Mouse (Mus musculus) spleen, adult 12 weeks (tissue): ENCODE data around the gene Plscr2.

Source experiments
- DNase-seq: peaks from one replicate; pipeline ENCODE4 v3.0.0; 2022; ENCODE audit warnings: low spot score

Plscr2 gene

DNA sequence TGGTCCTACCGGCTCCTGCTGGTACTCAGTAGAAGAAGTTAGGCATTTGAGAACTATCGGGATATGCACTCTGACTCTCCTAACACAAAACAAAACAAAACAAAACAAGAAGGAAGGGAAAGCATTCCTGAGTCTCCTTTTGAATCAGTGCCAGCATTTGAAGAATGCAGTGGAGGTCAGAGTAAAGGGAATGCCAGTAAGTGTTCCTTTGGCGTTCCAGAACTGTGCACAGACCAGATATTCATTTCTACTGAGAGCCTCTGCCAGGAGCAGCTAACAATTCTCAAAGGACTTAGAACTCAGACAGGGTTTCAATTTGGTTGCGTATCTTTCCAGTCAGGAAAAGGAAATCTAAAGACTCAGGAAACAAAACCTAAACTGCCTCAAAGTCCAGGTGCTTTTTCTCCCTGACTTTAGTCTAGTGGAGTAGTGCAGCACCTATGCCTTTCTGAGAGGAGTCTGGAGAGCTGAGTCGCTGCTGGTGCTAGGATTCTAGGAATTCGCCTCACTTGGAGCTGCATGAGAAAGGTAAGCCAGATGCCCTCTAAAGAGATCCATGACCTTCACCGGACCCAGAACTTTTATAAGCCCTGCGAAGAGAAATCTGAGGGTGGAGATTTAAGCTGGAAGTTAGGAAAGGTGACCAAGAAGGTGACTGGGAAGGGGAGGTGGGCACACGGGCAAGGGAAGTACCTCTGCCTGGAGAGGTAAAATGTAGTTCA lies at the start of gene Plscr2:
Plscr2 (plus strand) TSS at position 117 of the 722 bp plus-strand sequence.
- DNase-seq, result no peak

DNA sequence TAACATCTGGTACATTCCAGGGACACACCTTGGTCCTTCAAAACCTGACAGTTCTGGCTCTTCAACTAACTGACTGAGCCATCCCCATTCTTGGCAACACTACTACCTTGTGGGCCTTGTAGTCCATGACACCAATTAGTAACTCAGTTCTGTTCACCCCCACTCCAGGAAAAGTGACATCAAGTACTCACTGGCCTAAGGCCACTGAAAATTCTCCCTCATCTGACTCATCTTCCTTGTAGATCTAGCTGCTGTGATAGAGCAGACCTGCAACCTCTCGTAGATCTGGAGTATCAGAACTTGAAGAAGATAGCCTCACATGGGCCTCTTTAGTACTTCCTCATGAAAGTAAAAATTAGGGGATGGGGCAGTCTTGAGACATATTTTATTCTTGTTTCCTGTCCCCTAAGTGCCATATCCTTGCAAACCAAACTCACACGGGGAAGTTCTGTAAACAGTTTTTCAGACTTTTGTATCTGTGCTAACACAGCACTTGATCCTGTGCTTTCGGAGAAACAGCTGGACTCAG lies 49.2 kb upstream of the Plscr2 start:
- no peak for DNase-seq

DNA sequence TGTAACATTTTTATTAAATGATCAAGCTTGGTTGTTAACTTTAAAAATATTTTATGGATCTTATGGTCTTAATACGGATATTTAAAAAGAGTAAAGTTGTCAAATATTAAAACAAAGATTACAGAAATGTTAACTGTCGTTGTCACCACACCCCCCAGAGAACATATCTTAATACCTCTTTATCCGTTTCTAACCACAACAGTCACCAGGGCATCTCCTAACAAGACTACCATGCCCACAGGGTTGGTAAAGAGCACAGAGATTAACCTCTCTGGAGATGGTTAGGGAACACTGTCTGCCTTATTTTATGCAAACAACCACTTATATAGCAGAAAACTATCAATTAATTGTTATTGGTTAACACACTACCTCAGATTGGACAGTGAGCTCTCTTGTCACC lies 48.6 kb upstream of the Plscr2 start:
- DNase-seq, result no peak

DNA sequence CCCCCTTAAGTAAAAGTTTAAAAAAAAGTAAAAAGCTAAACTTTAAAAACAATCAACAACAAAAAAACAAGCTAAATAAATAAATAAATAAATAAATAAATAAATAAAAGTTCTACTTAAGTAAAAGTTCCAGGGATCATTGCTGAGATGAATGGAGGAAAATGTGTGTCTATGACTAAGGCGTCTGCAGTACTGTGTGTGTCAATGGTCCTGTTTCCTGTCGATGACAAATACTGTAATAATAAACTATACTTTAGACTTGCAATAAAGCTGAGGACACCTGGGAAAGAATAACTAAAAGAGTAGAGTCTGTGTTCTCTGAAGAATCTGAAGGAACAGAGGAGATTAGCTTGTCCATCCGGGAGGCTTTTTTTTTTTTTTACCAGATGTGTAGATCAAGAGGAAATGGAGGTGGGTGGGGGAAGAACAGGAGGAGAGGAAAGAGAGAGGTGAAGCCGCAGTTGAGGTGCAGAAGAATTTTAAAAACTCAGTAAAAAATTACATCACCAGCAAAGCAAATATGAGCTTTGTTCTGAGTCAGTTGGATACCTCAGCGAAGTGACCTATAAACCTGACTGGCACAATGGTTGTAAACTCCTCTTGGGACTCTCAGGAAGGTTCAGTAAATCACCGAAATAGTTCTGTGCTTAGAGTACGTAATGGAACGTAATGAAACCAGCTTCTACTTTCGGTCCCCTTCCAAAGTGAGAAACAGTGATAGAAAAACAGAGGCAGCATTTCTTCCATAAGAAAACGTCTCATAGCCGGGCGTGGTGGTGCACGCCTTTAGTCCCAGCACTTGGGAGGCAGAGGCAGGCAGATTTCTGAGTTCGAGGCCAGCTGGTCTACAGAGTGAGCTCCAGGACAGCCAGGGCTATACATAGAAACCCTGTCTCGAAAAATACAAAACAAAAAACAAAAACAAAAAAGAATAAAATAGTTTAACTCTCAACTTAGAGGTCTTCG lies 46.3 kb upstream of the Plscr2 start:
- no peak for DNase-seq

DNA sequence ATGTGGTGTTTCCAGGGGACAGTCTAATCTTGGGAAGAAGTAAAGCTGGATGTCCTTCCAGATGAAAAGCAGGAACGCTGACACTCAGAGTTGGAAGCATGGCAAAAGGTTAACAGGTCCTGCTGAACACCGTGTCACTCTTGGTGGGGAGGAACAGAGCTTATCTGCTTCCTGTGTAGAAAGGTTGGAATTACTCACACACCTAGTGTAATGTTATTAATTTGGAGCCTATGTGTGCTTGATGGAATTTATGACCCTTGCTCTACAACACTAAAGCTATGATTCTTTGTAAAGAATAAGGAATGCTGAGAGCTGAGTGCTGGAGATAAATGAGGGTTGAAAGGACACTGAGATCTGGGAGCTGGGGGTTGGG lies 45.6 kb upstream of the Plscr2 start:
- DNase-seq, result no peak

DNA sequence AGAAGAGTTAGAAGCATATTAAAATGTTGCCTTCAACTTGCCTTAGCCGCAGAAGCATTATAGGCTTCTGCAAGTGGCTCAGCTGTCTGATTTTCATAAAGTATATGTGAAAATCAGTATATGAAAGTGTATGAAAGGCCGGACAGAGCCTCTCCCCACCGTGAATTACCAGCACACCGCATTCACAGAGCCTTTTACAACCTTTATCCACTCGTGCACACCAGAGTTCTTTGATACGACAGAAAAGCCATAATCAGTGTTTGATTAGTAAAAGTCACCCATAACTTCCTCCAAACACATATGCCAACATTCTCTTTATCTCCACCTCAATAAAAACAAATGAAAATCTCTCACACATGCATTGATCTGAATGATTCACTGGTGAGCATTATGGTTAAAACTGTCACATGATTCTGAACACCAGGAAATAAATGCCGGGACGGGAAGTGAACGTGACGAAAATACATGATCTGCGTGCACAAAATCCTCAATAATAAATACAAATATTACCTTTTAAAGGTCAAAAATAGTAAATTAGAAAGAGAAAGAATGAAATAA lies 40.4 kb upstream of the Plscr2 start:
- DNase-seq, result no peak

DNA sequence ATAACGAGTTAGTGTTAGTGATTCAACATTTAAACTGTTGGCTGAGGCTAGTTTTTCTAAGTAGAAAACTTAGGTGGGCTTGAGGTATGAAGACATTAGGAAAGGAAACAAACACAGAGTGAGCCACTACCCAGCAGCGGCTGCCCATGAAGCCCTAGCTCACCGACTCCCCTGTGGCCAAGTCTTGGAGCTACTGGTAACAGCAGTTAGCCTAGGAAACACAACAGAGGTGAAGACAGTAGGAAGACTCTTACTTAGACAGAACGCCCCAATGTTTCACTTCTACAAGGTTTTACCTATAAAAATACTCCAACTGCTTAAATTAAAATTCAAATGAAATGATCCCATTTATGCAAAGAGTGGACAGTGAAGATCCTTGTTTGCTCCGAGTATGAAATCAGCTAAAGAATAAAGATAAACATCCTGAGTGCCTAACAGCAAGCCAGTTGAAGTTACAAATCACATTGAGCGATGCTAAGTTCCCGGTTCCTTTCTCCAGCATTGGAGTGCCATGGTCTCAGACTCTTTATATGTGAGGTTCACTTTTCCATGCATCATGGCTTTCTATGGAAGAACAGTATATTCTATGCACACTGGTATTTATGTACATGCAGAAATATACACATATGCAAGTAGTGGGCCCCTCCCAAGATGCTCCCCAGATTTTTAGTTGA lies 26.5 kb upstream of the Plscr2 start:
- DNase-seq, result no peak

DNA sequence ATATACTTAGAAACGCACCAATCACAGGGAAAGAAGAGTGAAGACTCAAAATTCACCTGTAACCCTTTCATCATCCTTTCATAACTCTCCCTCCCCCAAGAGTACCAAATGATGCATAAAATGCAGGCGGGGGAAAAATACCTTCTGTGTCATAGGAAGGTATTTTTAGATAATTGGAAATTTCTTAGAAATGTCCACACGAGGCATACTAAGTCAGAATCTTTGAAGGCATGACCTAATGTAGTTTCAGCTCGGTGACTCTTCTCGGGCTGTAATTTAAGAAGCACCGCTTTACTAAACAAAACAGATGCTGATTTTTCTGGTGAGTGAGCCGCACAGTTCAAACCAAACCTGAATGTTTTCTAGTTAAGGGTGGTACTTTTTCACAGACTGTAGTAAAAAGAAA lies 26.0 kb upstream of the Plscr2 start, which contains the start of gene Plscr1:
Plscr1 (plus strand) TSS at position 304 of the 406 bp plus-strand sequence.
- DNase-seq, result no peak

DNA sequence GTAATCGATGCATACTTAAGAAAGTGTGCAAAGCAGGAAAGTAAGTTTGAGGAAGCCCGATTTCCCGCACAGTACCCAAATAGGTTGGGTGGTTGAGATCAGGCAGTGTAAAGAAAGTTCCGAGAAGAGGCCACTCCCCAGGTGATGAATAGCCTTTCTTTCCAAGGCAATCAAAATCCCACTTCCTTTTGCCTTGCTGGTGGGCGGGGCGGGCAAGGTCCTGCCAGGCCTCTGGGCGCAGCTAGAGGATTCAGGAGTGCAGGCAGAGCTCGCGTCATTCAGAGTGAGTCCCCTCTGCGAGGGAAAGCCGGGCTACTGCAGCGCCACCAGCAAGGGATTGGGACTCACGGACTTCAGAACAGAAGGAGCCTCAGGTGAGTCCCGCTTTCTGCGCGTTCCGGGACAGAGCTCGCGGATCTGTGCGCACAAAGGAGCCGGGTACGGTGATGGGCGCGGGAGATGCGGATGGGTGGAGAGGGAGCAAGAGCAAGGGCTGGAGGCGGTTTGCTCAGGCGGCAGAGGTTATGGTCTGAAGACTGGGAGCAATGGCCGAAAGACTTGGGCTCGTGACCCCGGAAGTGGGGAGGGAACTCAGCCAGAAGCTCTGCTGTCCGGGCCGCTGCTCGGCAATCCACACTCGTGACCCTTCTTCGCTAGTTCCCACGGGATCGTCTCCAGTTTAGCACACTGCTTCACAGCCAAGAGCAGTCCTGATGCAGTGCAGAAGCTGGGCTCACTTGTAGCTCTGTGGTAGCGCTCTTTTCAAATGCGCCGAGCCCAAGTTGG lies 25.2 kb upstream of the Plscr2 start:
- peak; percentile 46 for DNase-seq

DNA sequence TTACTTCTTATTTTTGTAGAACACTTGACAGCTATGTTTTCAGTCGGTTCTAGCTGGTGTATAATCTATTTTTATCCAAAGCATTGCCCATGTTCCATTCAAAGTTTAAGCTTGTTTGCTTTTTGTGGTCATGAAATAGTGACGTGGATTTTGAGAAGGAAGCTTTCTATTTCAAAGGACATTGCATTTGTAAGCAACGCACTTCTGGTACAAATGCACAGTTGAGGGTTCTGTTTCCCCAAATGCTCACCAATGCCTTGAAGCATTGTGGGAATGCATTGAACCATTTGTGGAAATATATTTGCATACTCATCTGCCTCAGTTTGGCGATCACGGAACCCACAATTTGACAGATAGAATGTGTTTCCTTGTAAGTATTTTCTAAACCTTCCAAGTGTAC lies 22.7 kb upstream of the Plscr2 start:
- no peak for DNase-seq

DNA sequence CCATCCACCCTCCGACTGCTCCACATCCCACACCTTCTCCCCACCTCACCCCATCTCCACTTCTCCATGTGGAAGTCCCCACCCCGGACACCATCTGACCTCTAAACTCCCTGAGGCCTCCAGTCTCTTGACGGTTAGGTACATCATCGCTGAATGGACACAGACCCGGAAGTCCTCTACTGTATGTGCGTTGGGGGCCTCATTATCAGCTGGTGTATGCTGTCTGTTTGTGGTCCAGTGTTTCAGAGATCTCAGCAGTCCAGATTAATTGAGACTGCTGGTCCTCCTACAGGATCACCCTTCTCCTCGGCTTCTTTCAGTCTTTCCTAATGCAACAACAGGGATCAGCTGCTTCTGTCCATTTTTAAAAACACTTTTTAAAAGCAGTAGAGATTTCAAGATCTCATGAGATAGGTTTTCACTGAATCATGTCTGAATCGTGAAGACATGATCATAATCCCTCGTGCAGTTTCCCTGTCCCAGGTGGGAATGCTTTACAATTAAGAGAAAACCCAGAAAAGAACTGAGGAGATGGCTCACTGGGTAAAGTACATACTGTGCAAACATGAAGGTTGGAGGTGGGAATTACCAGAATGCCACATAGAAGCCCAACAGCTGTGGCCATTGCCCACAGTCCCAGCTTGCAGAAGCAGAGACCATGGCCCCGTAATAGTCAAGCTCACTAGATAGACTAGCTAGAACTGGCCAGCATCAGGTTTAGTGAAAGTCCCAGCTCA lies 21.6 kb upstream of the Plscr2 start:
- DNase-seq, result no peak

DNA sequence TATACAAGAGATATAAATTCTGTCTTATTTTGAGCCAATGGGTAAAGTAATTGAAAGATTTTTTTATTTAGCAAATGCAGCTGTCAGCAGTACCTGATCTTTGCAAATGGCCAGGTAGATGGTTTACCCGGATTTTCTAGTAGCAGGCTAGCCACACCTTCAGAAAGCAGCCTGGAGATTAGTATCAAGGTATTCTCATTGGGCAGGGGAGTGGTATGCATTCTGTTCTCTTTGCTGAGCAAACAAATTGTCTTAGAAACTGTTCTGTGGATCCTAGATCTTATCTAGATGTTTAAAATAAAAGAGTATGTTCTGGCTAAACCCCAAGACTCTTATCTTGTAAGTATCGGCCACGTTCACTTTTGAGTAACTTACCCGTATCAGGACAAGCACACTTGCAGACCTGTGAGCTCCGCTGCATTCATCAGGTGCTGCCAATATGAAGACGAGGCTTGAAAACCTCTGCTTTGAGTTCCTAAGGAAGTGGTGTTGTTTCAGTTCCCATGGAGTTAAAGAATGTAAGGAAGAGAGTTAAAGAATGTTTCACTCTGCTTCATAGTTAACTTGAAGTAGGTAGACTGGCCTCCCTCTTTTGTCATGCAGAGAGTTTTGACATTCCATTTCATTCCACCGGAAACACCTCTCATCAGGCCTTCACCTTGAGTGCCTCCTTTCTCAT lies 14.8 kb upstream of the Plscr2 start:
- no peak for DNase-seq

DNA sequence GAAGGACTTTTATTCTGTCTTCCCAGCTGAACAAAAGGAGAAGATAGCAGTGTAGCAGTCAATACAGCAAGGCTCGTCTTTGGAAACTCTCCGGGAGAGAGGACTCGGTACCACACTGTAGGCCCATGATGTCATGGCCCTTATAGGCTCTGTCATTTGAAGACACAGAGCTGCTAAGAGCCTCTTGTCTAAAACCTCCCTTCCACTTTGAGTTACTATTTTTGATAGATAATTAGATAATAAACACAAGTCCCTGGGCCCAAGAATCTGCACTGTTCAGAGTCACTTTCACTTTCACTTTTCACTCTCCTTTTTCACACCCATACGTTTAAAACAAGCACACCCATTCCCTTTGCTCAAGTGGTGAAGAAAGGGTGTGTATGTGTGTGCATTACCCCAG lies 9.7 kb upstream of the Plscr2 start:
- no peak for DNase-seq

DNA sequence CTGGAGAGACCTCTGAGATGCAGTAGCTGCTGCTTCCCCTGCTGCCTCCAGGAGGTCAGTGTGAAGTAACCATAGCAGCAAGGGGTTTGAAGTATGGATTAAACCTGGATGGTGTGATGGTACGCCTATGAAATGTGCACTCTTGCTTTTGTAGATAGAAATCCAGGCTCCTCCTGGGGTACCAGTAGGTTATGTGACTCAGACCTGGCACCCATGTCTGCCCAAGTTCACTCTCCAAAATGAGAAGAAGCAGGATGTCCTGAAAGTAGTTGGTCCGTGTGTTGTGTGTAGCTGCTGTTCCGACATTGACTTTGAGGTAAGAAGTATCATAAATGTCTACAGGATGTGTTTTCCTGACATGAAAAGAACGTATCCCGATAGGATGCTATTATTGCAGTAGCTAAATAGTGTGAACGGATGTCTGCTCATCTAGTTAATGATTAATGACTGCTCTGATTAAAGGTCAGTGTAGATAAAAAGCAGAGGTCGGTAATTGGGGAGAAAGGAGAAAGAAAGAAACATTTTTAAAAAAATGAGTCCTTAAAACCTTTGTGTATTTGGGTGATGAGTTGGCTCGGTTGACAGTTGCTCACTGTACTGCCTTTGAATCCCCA lies 8.7 kb upstream of the Plscr2 start:
- no peak for DNase-seq

DNA sequence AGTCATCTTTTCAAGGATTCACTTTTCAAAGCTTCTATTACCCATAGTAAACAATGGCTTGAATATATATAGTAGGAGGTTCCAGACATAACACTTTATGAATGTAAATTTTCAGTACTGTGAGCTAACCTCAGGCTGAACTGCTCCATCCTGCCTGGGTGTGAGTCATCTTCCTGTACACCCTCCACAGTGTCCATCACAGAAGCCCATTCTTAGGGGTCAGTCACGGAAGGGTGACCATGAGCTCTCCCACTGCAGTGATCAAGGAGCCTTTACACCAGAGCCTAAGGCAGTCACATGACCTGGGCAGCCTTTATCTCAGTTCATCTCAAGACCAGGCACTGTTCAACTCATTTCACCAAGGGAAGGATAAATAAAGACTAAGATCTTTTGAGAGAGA lies 7.7 kb upstream of the Plscr2 start:
- DNase-seq, result no peak

DNA sequence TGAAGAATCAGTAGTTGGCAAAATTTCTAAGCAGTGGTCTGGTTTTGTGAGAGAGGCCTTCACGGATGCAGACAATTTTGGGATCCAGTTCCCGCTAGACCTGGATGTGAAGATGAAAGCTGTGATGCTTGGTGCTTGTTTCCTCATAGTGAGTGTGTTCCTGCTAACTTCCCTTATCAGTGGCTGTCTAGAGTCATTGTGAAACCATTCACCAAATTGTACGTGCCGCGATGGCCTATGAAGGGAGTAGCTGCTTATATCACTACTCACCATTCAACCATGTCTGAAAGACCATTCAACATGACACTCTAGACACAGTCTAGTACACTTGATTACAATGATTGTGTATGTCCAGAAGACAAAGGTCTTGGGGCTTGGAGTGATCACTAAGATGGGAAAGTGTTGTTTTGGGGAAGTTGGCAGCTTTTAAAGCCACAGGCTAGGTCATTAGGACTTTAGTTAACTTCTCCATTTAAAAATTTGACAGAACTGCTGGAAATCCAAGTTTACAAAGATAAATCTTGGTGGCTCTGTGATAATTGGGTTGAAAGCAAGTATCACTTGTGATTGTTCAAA lies 5.5 kb upstream of the Plscr2 start:
- no peak for DNase-seq

DNA sequence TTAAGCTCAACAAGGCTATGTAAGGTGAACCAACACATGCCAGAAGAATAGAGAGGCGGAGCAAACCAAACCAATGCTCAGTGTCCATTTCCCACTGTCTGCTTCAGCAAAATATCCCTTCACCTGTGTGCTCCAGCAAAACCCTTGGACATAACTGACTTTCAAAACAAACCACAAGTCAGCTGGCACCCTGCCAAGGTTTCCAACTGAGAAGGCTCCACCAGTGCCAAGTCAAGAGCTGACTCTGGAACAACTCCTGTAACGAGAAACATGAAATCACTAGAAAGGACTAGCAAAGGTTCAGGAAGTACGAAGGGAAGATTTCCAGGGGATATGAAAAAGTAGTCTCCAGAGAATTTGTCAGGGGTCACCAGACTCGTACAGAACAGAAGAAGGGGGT lies 4.5 kb upstream of the Plscr2 start:
- DNase-seq, result no peak

DNA sequence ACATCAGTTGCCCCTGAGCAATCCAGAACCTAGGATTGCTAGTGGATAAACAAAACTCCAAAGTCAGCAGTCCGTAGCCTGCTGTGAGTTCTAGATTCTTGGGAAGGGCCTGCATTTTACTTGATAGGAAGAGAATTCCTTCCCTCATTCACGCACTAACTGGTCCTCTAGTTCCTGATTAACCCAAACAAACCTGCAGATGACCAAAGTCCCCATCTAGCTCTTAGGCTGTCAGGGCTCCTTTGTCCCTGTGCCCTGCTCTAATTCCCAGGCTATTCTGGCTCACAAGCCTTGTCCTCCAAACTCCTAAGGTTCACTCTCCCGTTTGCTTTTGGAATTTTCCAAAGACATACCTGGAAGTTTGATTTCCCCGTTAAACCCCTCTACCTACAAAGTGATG lies 2.8 kb upstream of the Plscr2 start:
- DNase-seq, result no peak

DNA sequence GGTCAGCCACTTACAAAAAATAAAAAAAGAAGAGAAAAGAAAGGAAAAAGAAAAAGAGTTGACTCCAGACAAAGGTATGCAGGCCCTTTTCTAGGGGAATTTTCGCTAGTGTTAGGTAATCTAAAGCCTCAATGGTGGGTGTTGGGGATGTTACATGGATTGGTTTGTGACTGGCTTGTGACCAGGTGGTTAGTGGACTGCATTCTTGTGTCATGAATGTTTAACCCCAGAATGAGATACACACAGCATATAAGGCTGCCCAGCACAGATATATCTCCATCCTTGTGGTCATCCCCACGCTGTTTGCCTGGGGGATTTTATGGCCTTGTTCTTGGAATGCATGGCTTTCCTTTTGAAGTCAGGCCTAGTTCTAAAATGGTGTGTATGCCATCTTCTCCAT lies 2.1 kb upstream of the Plscr2 start:
- no peak for DNase-seq
